8 mouse cellular contexts compared by ENCODE assay signal in genomic region chr3:136837589-136837988, GRCm38 (mm10).
DNase-seq lines count a peak whose midpoint lies in the region; TF ChIP-seq lines count a peak whose summit lies in the region.

No protein-coding gene starts in this region.

- DNase-seq in layer of hippocampus, adult 9-10 months (ENCODE audit: low spot score) = peak; percentile 45
- no peak for DNase-seq in layer of hippocampus, postnatal 36 days
- peak; percentile 58 for DNase-seq in MEL-GATA-1-ER (ENCODE audit: extremely low read depth, low read depth)
- DNase-seq in brain, embryonic 14.5 days (ENCODE audit: low read depth) = no peak
- DNase-seq in kidney, postnatal 14 days = peak; percentile 31
- peak; percentile 21 to 46 for DNase-seq in natural killer cell, adult 2 months (ENCODE audit: low spot score in 2 of 2)
- DNase-seq in left cerebral cortex, adult 9 months (ENCODE audit: low spot score in 2 of 2) = no peak
- DNase-seq in neural tube, embryonic 10.5 days (ENCODE audit: extremely low spot score, low spot score) = no peak

- no peak for TF ChIP-seq POLR2A in brain, embryonic 14.5 days (IDR thresholded peaks at IDR 0.05; ENCODE audit: borderline replicate concordance, extremely low read depth, insufficient read depth, insufficient read length, poor library complexity, severe bottlenecking)

- TF ChIP-seq CTCF in brain, embryonic 14.5 days (IDR thresholded peaks at IDR 0.05; ENCODE audit: borderline replicate concordance, extremely low read depth, insufficient read depth, insufficient read length) = peak; percentile 52; the same call in 1 of the 2 replicates

Comparison
In these comparisons a context has a peak if more than half of its experiments do, and no peak if none do; other contexts are left out.
1. DNase-seq: peak in layer of hippocampus, adult 9-10 months (single experiment), MEL-GATA-1-ER (single experiment), kidney, postnatal 14 days (single experiment) and natural killer cell, adult 2 months (2 of 2); none in layer of hippocampus, postnatal 36 days (0 of 2), brain, embryonic 14.5 days (single experiment), left cerebral cortex, adult 9 months (0 of 2) and neural tube, embryonic 10.5 days (single experiment).